Mouse (Mus musculus) yolk sac, embryonic 10.5 days (tissue): ENCODE data around the gene Rab37.

Experiments
- DNase-seq: peaks from one replicate; pipeline ENCODE4 v3.0.0-alpha.2; 2017; ENCODE audit warnings: low spot score

Rab37 gene

DNA sequence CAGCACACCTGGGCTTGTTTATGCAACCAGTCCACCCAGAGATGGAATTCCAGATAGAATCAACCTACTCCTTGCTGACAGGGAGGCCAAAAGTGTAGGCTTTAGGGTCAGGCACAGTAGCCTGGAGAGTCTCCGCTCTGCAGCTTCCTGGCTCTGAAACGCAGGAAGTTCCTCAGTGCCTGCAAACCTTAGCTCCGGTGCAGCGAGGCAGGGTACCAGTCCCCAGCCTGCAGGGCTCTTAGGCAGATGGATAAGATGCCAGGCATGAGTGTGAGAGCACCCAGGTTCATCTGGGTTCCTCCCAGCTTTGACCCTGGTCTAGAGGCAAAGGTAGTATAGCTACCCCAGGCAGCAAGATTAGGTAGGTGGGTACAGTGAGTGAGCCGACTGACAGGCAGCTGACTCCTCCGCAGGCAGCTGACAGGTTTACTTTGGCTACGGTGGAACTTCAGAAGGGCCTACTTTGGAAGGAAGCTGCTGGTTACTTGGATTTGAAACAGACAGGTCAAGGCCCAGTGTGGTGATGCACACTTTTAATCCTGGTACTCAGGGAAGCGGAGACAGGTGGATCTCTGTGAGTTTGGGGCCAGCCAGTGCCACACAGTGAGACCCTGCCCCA, 76.5 kb downstream of the Rab37 start:
- DNase-seq = no peak

DNA sequence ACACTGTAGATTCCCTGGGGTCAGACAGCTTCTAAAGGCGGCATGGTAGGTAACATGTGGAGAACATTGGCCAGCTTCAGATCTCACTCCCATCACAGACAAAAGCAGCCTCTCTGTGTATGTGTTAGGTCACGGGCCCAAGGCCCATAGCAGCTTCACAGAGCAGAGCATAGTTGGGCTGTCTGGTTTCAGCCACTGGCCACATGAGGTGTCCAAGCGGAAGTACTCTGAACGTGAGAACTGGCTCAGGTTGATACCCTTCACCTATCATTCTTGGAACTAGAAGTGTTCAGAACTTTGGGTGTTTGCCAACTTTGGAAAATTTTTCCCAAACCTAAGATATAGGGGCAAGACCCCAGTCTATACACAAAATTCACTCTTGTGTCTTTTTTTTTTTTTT, 78.2 kb downstream of the Rab37 start:
- no peak for DNase-seq

DNA sequence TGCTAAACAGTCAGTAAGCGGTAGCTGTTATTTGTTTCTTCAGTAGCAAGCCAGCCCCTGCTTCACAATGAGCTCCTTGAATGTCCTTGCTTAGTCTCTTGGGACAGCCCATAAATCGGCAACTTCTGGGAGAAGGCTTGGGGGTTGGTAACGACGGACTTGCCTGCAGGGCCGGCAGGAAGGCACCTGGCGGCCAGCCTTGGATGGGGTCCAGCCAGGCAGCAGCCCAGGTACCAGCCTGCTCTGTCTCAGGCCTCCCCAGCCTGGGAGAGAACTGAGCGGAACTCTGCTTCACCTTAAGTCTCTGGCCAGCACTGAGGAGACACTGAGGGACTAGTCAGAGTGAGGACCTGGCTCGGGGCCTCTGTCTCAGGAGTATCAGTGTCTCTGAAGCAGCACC, 79.9 kb downstream of the Rab37 start:
- no peak for DNase-seq

DNA sequence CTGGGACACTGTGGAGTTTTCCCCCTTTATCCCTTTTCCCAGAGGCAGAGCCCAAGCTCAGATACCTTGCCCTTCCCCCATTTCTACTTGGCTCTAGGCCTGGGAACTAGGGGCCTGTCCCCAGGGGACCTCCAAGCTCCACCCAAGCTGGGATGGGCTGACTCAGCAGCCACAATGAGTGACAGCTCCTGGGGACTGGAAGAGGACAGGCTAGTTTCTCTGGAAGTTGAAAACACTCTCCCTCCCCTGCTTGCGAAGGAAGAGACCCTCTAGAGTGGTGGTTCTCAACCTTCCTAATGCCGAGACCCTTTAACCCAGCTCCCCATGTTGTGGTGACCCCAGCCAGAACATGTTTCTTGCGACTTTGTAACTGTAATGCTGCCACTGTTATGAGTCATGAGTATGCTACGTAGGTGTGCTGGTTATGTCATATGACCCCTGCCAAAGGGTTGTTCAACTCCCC, 81.6 kb downstream of the Rab37 start:
- DNase-seq = peak; percentile 77

DNA sequence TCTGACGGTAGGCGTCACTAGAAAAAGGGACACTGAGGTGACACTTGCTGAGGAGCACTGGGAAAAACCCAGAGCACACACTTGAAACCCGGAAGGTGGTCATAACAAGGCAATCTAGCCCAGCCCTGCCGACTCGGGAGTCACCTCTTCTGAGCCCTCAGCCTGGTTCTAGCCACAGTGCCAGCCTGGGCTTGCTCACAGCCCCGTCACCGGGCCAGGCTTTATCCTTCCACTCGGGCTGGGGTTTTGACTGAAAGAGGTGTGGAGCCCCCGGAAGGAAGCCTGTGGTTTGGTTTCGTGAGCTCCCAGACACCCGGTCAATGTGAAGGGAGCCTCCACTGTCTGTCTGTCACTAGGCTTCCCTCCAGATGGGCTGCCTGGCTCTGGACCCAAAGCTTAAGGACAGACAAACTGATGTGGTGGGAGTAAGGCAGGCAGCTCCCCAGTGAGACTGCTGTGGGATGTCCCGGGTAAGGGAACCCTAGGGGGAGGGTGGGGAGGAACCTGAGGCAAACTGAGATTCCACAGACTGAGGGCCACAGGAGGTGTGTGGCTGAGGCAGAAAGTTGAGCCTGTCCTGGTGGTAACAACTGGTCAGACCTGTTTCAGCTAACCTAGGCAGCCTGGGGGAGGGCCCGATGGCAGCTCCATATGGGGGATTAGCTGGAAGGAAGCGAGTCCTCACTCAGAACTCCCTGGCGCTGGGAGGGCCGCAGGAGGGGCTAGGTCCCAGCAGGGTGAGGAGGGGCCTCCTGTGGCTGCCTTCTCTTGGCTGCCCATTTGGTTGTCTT, 82.5 kb downstream of the Rab37 start:
- DNase-seq = no peak

DNA sequence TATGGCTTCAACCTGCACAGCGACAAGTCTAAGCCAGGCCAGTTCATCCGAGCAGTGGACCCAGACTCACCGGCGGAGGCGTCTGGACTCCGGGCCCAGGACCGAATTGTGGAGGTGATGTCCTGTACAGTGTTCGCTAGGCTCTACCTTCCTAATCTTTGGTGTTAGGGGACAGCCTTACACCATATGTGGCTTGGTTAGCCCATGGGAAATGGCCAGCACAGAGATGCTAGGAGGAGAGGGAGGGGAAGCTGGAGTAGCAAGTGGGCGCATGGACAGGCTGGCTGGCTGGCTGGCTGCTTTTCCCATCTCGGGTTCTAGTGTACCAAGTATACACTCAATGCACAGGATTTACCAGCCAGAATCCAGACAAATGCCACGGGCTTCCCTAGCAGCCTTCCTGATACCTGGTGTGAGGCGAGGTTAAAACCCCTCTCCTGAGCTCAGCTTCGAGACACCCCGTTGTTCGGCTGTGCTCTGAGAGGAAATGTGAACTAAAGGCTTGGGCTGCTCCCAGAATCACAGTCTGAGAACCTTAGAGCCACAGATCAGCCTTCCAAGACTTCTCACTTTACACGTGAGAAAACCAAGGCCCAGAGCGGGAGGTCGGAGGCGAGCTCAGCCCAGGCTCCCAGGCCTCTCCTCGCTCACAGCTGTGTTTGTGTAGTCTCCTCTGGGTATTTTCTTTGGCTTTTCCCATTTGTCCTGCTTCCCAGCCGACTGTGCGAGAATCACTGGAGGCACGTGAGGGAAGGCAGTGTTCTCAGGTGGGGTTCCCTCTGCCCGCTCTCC, 85.4 kb downstream of the Rab37 start:
- DNase-seq = no peak

DNA sequence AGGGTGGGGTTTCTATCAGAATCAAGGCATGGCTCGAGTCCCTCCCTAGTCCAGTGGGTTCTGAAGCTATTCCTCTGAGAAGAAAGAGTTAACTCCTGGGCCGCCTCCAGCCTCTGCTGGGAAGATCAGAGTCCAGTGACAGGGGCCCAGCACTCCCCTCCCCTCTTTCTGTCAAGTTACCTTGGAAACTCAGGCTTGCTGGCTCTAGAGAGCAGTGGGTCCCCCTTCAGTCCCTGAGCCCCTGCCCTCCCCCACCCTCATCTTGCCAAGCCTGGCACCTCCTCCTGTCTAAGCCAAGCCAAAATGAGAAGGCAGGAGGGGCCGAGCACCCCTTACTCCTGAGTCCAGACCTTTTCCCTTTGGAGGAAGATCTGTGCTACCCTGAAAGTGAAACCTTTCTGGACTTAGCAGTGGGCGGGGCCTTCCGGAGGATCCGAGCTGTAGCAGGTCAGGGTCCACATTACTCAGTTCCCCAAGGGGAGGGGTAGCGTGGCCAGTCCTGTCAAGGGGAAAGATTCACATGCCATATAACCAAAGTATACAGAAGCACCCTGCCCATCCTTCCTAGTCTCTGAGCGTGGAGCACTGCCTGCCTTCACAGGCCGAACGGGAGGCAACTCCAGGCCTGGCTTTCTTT, 86.4 kb downstream of the Rab37 start:
- DNase-seq = peak; percentile 88

DNA sequence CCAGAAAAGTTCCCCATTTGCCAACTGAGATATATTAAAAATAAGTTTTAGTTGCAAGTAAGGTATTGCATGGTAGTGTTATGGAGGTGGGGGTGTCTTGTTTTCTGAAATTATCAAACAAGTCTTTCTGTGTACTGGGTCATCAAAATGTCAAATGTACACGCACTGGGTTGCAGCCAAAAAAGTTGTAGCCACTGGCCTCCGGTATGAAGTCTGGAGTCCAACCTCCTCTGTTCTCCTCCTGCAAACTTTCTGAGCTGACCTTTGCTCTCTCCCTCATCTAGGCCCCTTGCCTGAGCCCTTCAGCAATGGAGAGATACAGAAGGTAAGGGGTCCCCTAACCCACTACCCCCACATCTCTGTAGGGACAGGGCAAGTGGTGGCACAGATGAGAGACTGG, 87.5 kb downstream of the Rab37 start:
- DNase-seq = no peak

DNA sequence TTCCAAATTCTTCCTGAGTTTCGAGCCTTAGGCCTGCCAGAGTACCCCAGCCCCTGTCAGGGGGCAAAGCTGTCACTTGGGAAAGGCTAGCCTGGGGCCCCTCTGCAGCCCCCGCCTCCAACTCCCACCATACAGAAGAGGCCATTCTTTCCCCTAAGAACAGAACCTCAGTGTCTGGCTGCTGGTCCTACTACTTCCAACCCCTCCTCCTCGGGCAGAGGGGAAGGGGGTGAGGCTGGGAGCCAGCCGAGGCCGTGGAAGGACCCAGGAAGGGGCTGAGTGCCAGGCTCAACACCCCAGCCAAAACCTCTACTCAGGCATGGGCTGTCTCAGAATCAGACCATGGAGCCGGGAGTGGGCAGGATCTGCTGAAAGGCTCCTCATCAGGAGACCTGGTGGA, 88.0 kb downstream of the Rab37 start:
- DNase-seq = no peak

DNA sequence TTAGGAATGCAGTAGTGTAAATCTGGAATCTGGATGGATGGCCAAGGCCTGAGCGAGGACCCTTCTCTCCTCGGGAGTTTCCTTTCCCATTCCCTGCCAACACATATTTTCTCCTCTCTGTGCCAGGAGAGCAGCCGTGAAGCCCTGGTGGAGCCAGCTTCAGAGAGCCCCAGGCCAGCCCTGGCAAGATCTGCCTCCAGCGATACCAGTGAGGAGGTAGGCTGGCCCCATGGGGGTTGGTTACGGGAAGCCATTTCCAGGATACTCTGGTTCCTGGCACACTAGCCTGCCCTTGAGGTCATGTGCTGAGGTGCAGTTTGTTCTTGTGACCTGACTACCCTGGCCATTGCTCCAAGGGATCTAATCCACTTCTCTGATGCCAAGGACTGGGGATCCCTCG, 88.7 kb downstream of the Rab37 start:
- DNase-seq = no peak

DNA sequence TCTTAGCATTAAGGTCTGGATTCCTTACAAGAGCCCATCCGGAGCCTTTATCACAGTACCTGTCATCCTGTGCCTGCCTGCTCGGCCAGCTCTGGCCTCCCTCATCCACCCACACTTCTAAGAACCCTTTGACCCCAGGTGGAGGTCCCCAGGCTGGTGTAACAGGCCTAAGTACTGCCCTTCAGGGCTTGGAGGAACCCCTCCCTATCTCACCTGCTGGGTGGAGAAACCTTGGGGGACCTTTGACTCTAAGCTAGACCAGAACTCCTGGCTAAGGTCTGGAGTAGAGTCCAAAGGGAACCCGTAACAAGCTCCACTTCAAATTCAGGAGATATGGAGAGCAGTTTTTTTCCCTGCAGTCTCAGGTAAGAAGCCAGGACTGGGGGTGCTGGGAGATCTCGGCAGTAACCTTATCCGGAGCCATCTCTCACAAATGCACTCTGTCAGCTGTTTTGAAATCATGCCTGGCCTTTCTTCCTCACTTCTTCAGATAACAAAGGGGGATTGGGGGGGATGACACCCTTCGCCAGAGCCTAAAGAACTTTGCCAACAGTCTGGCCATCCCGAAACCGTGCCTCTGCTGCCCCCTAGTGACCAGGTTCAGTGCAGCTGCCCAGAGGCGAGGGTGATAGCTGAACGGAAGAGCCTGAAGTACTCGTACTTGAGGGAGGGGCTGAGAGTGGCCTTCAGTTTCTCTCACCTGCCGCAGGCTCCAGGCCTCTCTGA, 90.8 kb downstream of the Rab37 start:
- DNase-seq = peak; percentile 90

DNA sequence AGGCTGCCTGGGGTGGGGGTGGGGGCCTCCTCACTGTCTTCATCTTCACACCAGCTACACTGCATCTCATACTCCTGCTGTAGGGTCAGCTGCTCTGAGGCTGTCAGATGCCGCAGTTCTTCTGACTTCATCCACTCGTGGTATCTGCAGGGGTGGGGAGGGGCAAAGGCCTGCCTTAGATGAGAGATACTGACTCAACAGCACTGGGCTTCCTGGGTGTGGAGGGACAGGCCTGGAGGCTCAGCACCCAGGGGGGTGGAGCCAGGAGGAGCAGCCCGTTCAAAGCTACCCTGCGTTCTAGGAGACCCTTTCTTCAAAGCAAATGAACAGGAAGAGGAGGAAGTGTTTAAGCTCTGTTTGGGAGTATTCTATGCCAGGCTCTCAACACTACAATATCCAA, 93.7 kb downstream of the Rab37 start:
- DNase-seq = no peak

DNA sequence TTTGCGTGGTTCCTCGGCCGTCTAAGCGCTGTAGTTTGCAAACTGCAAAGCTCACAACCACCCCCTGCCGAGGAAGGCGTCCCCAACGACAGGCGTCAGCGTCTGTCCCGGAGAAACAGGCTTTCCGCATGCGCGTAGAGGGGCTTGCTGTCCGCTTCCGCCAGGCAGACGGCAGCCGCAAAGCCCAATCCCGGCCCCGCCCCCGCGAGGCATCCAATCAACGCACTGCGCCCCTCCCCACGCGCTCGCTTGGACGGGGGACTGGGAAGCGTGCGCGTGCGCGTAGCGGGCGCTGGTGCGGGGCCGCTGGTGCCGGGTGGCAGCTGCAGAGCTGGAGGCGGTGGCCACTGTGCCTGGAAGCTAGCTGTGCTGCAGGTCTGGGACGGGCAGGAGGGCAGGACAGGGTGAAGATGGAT, 96.0 kb downstream of the Rab37 start, which contains the start of gene Tmem104:
Tmem104 (plus strand) TSS at position 264 of the 416 bp plus-strand sequence.
- DNase-seq = peak; percentile 98

DNA sequence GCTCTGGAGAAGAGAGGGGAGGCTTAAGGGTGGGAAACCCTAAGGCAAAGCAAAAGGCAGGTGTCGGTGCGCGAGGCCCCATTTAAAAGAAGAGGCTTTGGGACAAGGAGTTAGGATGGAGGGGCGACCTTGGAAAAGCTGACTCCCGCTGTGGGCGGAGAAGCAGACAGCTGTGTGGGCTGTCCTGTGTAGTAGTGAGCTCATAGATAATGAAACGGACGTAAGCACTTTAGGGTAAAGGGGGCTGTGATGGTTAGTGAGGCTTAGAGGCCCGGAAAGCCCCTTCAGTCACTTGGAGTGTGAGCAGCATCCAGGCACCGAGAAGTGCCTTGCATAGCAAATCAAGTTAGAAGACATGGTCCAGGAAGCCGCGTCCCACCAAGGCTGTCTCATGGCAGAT, 96.5 kb downstream of the Rab37 start, which contains the start of gene Nat9:
Nat9 (minus strand) TSS at position 167 of the 400 bp plus-strand sequence.
- no peak for DNase-seq

DNA sequence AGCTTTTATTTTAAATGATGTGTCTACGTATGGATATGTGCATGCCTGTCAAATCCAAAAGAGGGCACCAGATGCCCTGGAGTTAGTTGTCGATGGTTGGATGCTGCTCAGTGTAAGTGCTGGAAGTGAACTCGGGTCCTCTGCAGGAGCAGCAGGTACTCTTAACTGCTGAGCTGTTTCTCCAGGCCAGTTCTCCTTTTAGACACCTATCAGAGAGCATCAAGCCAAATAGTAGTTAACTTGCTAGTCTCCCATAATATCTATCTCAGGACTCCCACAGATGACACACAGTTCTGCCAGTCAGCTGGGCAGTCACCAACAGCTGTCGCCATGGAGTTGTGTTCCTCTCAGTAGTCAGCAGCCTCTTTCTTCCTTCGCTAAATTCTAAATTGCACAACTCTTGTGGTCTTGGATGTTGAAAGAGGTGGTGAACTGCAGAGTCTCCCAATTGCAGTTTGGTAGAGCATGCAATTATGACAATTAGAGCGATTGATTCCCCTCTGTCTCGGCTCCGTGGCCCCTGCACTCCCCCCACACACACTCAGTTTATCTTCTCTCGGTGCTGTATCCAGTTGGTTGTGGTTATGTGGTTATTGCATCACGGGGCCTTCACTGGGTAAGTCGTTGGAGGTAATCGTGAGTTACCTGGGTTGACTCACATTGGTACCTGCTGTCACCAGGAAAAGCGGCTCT, 97.5 kb downstream of the Rab37 start:
- DNase-seq = no peak

DNA sequence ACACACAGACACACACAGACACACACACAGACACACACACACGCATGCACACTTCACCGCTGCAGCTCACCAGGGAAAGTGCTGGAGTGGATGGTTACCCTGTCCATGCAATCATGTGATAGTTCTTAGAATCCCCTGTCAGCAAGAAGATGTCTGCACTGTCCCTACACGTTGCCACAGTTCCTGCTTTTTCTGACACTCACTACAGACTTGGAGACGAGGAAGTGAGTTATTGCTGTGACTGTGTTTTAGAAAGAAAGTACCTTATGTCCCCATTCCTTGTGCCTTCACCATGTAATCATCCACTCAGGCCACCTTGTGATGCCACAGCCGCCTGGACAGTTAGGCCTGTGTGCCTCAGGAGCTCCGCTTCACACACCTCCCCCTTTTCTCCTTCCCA, 98.1 kb downstream of the Rab37 start:
- no peak for DNase-seq

DNA sequence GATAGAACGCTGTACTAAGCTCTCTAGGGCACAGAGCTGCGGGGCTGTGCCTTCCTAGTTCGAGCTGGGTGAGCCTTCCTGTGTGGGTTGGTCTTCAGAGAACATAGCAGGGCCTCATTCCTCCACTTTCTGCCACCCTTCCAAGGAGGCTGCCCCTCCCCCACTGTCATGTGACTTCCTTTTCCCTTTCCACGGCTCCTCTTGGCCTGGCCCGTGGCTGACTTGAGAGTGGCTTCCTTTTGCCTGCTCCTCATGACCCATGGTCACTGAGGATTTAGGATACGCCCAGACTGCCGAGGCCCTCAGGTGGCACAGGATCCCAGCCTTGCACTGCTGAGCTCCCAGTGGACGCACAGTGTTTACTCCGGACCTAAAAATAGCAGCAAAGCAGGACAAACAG, 100.9 kb downstream of the Rab37 start:
- peak; percentile 67 for DNase-seq

DNA sequence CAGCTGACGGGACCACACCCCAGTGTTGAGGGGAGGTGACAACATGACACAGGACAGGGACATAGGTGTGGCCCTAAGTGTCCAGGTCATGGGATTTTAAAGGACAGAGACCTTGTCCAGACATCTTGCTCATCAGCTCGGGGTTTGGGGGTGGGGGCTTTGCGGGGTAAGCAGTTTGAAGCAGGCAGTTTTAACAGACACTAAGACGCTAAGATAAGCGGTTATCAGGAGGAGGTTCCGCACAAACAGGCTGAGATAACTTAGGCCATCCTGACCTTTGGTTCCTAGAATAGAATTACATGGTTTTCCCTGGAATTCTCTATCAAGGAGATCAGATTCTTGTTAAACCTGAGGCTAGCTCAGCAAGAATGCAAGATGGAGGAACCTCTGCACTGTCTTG, 103.5 kb downstream of the Rab37 start:
- DNase-seq = peak; percentile 84

DNA sequence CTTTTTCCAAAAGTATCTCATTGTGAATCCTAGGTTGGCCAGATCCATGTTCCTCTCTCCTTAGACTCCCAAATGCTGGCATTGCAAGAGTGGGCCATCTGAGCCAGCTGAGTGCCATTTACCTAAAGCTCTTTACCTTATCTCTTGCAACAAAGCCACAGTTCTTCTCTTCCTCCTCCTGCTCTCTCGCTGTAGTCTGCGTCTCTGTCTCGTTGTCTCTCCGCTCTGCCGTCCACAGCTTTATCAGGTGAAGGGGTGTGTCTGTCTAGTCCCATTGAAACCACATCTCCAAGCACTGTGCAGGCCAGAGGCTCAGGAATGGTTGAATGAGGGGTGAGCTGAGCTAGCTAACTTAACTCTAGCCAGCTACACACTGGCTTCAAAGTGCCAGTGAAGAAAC, 104.7 kb downstream of the Rab37 start:
- DNase-seq = no peak

DNA sequence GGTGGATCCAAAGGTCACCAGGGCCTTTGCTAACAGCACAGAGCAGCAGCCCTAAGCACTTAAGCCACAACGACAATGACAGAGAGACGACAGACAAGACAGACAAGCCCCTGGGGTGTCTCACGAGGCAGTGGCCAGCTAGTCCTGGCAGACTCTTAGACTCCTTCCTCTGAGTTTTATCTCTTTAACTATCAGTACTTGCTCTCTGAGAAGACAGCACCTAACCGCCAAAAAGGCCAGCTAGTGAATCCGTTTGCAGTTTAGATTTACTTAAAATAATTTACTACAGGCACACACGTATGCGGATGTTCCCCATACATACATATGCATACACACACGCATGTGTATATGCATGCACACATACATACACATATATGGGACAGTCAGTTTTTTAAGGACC, 106.3 kb downstream of the Rab37 start:
- DNase-seq = no peak

DNA sequence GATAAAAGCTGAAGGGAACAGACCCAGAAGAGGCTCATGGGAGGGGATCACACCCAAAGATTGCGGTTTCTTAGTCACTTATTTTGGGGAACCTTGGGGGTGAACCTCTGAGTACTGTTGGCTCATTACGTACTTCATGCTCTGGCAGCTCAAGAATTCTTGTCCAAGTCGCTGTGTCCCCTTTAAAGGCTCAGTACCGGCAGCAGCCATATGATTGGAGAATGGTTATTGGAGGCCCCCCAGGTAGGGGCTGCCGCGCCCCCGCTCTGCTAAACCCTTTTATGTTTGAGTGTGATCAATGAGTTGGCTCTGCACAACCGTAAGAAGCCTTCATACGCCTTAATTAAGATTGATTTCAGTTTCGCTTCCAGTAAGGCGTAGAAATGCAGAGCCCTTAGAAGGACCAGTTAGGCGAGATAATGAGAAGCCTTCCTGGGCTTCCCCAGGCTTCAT, 107.7 kb downstream of the Rab37 start:
- DNase-seq = no peak
